Mouse (Mus musculus) thymus, adult 2 months (tissue): ENCODE results near the gene Vstm5.

Experiments
- CTCF ChIP-seq: fragments of 200-500 bp; IDR thresholded peaks from 2 replicates; pipeline ENCODE4 v1.5.1; 2012; ENCODE audit warnings: mild to moderate bottlenecking, control low read depth, low read length, moderate library complexity, borderline replicate concordance; ENCODE audit not compliant: control insufficient read depth, poor library complexity, insufficient read depth; ENCODE audit errors: extremely low read depth
- POLR2A ChIP-seq: fragments of 200-500 bp; IDR thresholded peaks from 2 replicates; pipeline ENCODE4 v1.6.1; 2012; ENCODE audit warnings: mild to moderate bottlenecking, low read length, control low read depth, moderate library complexity; ENCODE audit not compliant: control insufficient read depth, poor library complexity, insufficient read depth; ENCODE audit errors: extremely low read depth

DNA sequence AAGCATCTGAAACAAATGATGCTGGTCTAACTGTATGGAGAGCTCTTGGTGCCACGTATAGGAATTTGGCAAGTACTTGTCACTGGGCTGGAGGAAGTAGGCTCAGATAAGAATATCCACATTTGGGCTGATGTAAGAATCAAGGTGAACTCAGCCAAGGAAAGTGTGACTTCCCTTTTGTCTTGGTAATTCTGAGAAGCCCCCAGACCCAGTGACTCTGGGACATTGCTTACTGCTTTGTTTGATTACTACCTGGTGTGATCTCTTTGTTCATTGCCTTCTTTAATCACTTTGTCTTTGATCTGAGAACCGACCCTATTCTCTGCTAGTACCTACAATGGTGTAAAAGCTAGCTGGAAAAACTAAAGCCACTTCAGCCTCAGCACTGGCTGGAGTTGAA is 13.9 kb upstream of the Vstm5 start:
- TF ChIP-seq POLR2A: no peak
- no peak for TF ChIP-seq CTCF
